Mouse (Mus musculus) forebrain, embryonic 13.5 days (tissue): ENCODE measurements around the gene Myh9. TPM values are rescaled to one million over a fixed set of nuclear protein-coding genes. Genes with fewer than 3 reads are reported as not detected.
"Not testable (repeated sequence)": the region's sequence is repeated elsewhere in the genome, so short reads cannot be mapped to it uniquely, and the experiment has no call there.

Experiments used
- ATAC-seq: fragments of 200-750 bp; cut with Nextera tagmentation; 2 replicates; pipeline ENCODE4 v1.8.0; 2017
- H3K27ac ChIP-seq: fragments of 300-500 bp; sonication (generic); 2 replicates; pipeline ENCODE4 v1.5.1; 2015; ENCODE audit warnings: inconsistent platforms, mild to moderate bottlenecking, moderate library complexity
- H3K27me3 ChIP-seq: fragments of 300-500 bp; sonication (generic); 2 replicates; pipeline ENCODE4 v1.6.1; 2015; ENCODE audit warnings: mild to moderate bottlenecking, inconsistent platforms
- H3K36me3 ChIP-seq: fragments of 300-500 bp; sonication (generic); 2 replicates; pipeline ENCODE4 v1.6.1; 2015; ENCODE audit warnings: mild to moderate bottlenecking, inconsistent platforms; ENCODE audit not compliant: poor library complexity, severe bottlenecking
- H3K4me1 ChIP-seq: fragments of 300-500 bp; sonication (generic); 2 replicates; pipeline ENCODE4 v1.6.1; 2015; ENCODE audit warnings: inconsistent platforms
- H3K4me2 ChIP-seq: fragments of 300-500 bp; sonication (generic); 2 replicates; pipeline ENCODE4 v1.6.1; 2015; ENCODE audit warnings: inconsistent platforms, mild to moderate bottlenecking, moderate library complexity
- H3K4me3 ChIP-seq: fragments of 300-500 bp; sonication (generic); 2 replicates; pipeline ENCODE4 v1.5.1; 2015; ENCODE audit warnings: mild to moderate bottlenecking, inconsistent platforms
- H3K9ac ChIP-seq: fragments of 300-500 bp; sonication (generic); 2 replicates; pipeline ENCODE4 v1.6.1; 2015; ENCODE audit warnings: mild to moderate bottlenecking, inconsistent platforms
- H3K9me3 ChIP-seq: fragments of 300-500 bp; sonication (generic); replicated peaks from 2 replicates; pipeline ENCODE4 v1.6.1; 2016; ENCODE audit warnings: inconsistent platforms
- WGBS: fragments of 180-500 bp; shearing (Covaris S2); methylation state at CpG from one replicate; pipeline ENCODE4 v1.1.7; 2015; 5-methylcytosine and 5-hydroxymethylcytosine counted together
- polyA plus RNA-seq: library from polyadenylated mRNA; unstranded; fragments of >200 nt; fragmentation: Nextera tagmentation; extraction: Ambion mirVana; gene quantifications from 2 replicates; pipeline ENCODE4 v1.2.1, GENCODE M21; 2015

Gene Myh9
- polyA plus RNA-seq, 1 experiment from 2014 or later, result 13.4 TPM

- no peak for ATAC-seq
- no peaks in the 10 kb centered on the region for H3K27me3 ChIP-seq
- H3K9me3 ChIP-seq, result no peaks in the 10 kb centered on the region
- 79% methylated on average over 5 of the region's 5 CpGs for WGBS
- no peak overlapping the region for H3K9ac ChIP-seq
- H3K4me2 ChIP-seq, result no peak overlapping the region
- H3K36me3 ChIP-seq, result no peaks in the 10 kb centered on the region
- H3K4me1 ChIP-seq, result no peaks in the 10 kb centered on the region
- H3K4me3 ChIP-seq, result no peak overlapping the region
- H3K27ac ChIP-seq, result no peak overlapping the region
Measured at GRCm38 (mm10) chr15:77881698-77882097, 39.7 kb upstream of the Myh9 start.

- no peak overlapping the region for H3K9ac ChIP-seq
- H3K4me1 ChIP-seq, result no peaks in the 10 kb centered on the region
- H3K4me2 ChIP-seq, result no peak overlapping the region
- ATAC-seq, result no peak
- no peak overlapping the region for H3K4me3 ChIP-seq
- H3K36me3 ChIP-seq, result no peaks in the 10 kb centered on the region
- H3K27ac ChIP-seq, result no peak overlapping the region
- WGBS, result 88% methylated on average over 5 of the region's 5 CpGs
- no peaks in the 10 kb centered on the region for H3K9me3 ChIP-seq
- no peaks in the 10 kb centered on the region for H3K27me3 ChIP-seq
Measured at GRCm38 (mm10) chr15:77880738-77881137, 38.8 kb upstream of the Myh9 start.

DNA sequence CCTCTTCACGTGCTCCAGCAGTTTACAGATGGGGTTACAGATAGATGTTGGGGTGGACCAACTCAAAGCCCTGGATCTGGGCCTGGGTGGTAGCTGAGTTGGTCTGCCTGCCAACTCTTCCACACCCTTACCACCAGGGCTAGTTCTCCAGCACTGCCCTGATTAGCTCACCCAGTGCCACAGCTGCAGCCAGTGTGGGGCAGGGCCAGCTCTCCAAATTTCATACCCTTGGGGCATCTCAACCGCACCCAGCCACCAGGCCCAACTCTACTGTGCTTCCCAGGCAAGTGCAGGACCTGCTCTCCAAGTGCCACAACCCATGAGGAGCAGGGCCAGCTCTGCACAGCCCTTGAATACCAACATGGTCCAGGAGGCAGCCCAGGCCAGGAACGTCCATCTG is 37.8 kb upstream of the Myh9 start:
- Histone ChIP-seq H3K9ac (no peak overlapping the region), H3K4me2 (no peak overlapping the region), H3K4me1 (no peaks in the 10 kb centered on the region), H3K27ac (no peak overlapping the region), H3K27me3 (no peaks in the 10 kb centered on the region), H3K36me3 (no peaks in the 10 kb centered on the region), H3K9me3 (no peaks in the 10 kb centered on the region), H3K4me3 (no peak overlapping the region)
- 90% methylated on average over 3 of the region's 3 CpGs for WGBS
- no peak for ATAC-seq

DNA sequence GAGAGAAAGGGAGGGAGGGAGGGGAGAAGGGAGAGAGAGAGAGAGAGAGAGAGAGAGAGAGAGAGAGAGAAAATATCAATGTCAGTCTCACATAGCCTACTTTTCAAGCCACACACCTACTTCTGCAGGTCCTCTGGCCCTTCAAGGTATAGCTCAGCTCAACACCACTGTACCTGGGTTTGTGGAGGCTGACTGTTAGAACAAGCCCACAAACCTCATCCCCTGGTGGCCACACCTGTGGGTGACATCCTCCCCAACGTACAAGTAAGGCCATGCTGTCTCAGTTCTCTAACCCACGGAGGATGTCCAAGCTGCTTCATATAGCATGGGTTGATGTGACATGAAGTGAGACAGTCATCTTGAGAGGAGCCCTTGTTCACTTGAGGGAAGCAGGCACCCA is 35.2 kb upstream of the Myh9 start:
- H3K4me2 ChIP-seq, result no peak overlapping the region
- H3K9me3 ChIP-seq, result no peaks in the 10 kb centered on the region
- WGBS, result 74% methylated on average over 2 of the region's 2 CpGs
- no peaks in the 10 kb centered on the region for H3K4me1 ChIP-seq
- H3K27me3 ChIP-seq, result no peaks in the 10 kb centered on the region
- ATAC-seq, result no peak
- no peak overlapping the region for H3K4me3 ChIP-seq
- no peak overlapping the region for H3K27ac ChIP-seq
- H3K9ac ChIP-seq, result no peak overlapping the region
- H3K36me3 ChIP-seq, result no peaks in the 10 kb centered on the region

DNA sequence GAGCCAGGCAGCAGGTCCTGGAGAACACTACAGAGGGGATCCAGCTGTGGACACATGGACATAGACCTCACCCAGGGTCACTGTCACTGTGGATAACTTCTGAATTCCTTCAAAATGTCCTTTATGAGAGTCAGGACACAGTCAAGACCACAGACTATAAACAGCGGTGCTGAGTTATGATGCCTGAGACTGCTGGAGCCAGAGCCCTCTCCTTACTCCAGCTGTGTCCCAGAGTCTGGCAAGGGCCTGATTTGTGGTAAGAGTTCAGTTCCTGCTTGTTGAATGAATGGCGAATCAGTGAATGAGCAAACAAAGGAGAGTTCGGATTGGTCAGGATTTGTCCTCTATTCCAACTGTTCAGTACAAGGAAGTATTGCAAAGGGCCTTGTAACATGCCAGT is 34.7 kb upstream of the Myh9 start:
- no peak for ATAC-seq
- Histone ChIP-seq H3K36me3 (no peaks in the 10 kb centered on the region), H3K9me3 (no peaks in the 10 kb centered on the region), H3K27me3 (no peaks in the 10 kb centered on the region), H3K4me2 (no peak overlapping the region), H3K4me3 (no peak overlapping the region), H3K27ac (no peak overlapping the region), H3K4me1 (no peaks in the 10 kb centered on the region), H3K9ac (no peak overlapping the region)
- 89% methylated on average over 3 of the region's 3 CpGs for WGBS

- H3K9ac ChIP-seq, result no peak overlapping the region
- H3K4me1 ChIP-seq, result no peaks in the 10 kb centered on the region
- no peak overlapping the region for H3K4me2 ChIP-seq
- H3K27ac ChIP-seq, result no peak overlapping the region
- H3K36me3 ChIP-seq, result no peaks in the 10 kb centered on the region
- ATAC-seq, result no peak
- no peaks in the 10 kb centered on the region for H3K27me3 ChIP-seq
- WGBS, result 99% methylated on average over 6 of the region's 6 CpGs
- H3K4me3 ChIP-seq, result no peak overlapping the region
- H3K9me3 ChIP-seq, result no peaks in the 10 kb centered on the region
Measured at GRCm38 (mm10) chr15:77875953-77876352, 34.0 kb upstream of the Myh9 start.

GRCm38 (mm10) chr15:77874807-77875206 is 32.8 kb upstream of the Myh9 start:
- 93% methylated on average over 9 of the region's 9 CpGs for WGBS
- Histone ChIP-seq H3K27ac (no peak overlapping the region), H3K36me3 (no peaks in the 10 kb centered on the region), H3K27me3 (no peaks in the 10 kb centered on the region), H3K9me3 (no peaks in the 10 kb centered on the region), H3K4me3 (no peak overlapping the region), H3K4me2 (no peak overlapping the region), H3K9ac (no peak overlapping the region), H3K4me1 (no peaks in the 10 kb centered on the region)
- ATAC-seq, result no peak

- no peak for ATAC-seq
- H3K4me1 ChIP-seq, result no peaks in the 10 kb centered on the region
- H3K27ac ChIP-seq, result no peak overlapping the region
- no peak overlapping the region for H3K4me3 ChIP-seq
- H3K9ac ChIP-seq, result no peak overlapping the region
- no peak overlapping the region for H3K4me2 ChIP-seq
- H3K36me3 ChIP-seq, result no peaks in the 10 kb centered on the region
- WGBS, result 75% methylated on average over 4 of the region's 4 CpGs
- H3K27me3 ChIP-seq, result no peaks in the 10 kb centered on the region
- no peaks in the 10 kb centered on the region for H3K9me3 ChIP-seq
Measured at GRCm38 (mm10) chr15:77874310-77874709, 32.3 kb upstream of the Myh9 start.

- Histone ChIP-seq H3K4me2 (no peak overlapping the region), H3K36me3 (no peaks in the 10 kb centered on the region), H3K4me1 (no peaks in the 10 kb centered on the region), H3K9me3 (no peaks in the 10 kb centered on the region), H3K9ac (no peak overlapping the region), H3K27me3 (no peaks in the 10 kb centered on the region), H3K4me3 (no peak overlapping the region), H3K27ac (no peak overlapping the region)
- ATAC-seq, result no peak
- 93% methylated on average over 2 of the region's 2 CpGs for WGBS
Measured at GRCm38 (mm10) chr15:77873564-77873963, 31.6 kb upstream of the Myh9 start.

DNA sequence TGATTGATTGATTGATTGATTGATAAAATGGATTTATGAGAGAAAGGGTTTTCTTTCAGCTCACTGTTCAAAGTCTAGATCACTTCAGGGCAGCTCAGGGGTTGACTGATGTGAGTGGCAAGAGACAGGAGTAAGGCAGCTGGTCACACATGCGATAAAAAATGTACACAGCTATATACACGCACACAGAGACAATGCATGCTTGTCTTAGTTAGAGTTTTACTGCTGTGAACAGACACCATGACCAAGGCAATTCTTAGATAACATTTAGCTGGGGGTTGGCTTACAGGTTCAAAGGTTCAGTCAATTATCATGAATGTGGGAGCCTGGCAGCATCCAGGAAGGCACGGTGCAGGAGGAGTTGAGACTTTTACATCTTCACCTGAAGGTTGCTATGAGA is 31.0 kb upstream of the Myh9 start:
- no peaks in the 10 kb centered on the region for H3K4me1 ChIP-seq
- H3K36me3 ChIP-seq, result no peaks in the 10 kb centered on the region
- no peaks in the 10 kb centered on the region for H3K9me3 ChIP-seq
- H3K27ac ChIP-seq, result no peak overlapping the region
- 91% methylated on average over 3 of the region's 3 CpGs for WGBS
- no peak overlapping the region for H3K4me3 ChIP-seq
- H3K9ac ChIP-seq, result no peak overlapping the region
- H3K27me3 ChIP-seq, result no peaks in the 10 kb centered on the region
- no peak overlapping the region for H3K4me2 ChIP-seq
- ATAC-seq, result no peak

DNA sequence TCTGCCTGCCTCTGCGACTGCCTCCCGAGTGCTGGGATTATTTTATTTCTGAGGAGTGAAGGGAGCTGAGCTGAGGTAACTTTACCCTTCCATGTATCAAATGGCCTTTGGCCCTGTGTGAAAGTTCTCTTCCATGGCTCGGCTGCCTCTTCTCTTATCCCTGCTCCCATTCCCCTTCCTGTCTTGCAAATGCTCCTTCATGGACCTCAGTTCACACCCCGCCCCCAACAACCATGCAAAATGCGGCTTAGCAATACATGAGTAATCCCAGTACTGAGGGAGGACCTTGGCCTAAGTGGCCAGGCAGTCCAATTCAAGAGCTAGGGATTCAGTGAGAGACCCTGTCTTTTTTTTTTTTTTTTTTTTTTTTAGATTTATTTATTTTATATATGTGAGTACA is 26.4 kb upstream of the Myh9 start:
- no peaks in the 10 kb centered on the region for H3K9me3 ChIP-seq
- H3K27me3 ChIP-seq, result no peaks in the 10 kb centered on the region
- no peak overlapping the region for H3K27ac ChIP-seq
- no peak overlapping the region for H3K4me2 ChIP-seq
- no peaks in the 10 kb centered on the region for H3K4me1 ChIP-seq
- H3K4me3 ChIP-seq, result no peak overlapping the region
- no peaks in the 10 kb centered on the region for H3K36me3 ChIP-seq
- ATAC-seq, result no peak
- WGBS, result 91% methylated on average over 5 of the region's 5 CpGs
- no peak overlapping the region for H3K9ac ChIP-seq

- H3K4me2 ChIP-seq, H3K27ac ChIP-seq, H3K36me3 ChIP-seq, H3K27me3 ChIP-seq, H3K9ac ChIP-seq, H3K4me1 ChIP-seq, H3K4me3 ChIP-seq, H3K9me3 ChIP-seq, ATAC-seq: not testable (repeated sequence)
- 93% methylated on average over 7 of the region's 10 CpGs for WGBS
Measured at GRCm38 (mm10) chr15:77867231-77867968, 25.4 kb upstream of the Myh9 start.

GRCm38 (mm10) chr15:77866583-77867220 is 24.7 kb upstream of the Myh9 start:
- Histone ChIP-seq H3K9ac (no peak overlapping the region), H3K4me2 (no peak overlapping the region), H3K27me3 (no peaks in the 10 kb centered on the region), H3K36me3 (no peaks in the 10 kb centered on the region), H3K9me3 (no peaks in the 10 kb centered on the region), H3K4me1 (no peaks in the 10 kb centered on the region), H3K27ac (no peak overlapping the region), H3K4me3 (no peak overlapping the region)
- WGBS, result 42% methylated on average over 11 of the region's 11 CpGs
- no peak for ATAC-seq
